Mouse (Mus musculus): ENCODE measurements around the gene Slc6a15.

Gene Slc6a15

DNA sequence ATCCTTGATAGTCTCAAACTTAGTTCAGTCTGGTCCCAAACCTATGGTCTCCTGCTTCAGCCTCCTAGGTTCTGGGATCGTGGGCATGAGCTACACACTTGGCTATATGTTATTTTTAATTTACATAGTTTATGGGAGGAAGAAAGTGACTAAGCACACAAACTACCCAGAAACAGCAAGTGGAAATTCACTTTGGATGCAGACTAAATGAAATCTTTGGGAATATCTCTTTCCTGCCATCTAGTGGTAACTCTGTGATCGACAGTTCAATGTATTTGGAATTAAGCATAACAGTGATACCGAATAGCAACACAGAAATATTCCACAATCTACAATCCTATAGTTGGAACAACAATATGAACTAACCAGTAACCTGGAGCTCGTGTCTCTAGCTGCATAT is 34.6 kb downstream of the Slc6a15 start:
- Histone ChIP-seq H3K4me1 (replicated peaks; ENCODE audit: low read depth, low read length) (no peaks in the 10 kb centered on the region), H3K36me3 (ENCODE audit: insufficient read depth, low read length) (no peaks in the 10 kb centered on the region), H3K9me3 (ENCODE audit: low read length) (no peaks in the 10 kb centered on the region), H3K27me3 (ENCODE audit: insufficient read depth, low read length) (no peaks in the 10 kb centered on the region), H3K4me3 (replicated peaks; ENCODE audit: low read length) (no peak overlapping the region)
- TF ChIP-seq NANOG (IDR thresholded peaks at IDR 0.05; ENCODE audit: borderline replicate concordance, low read length) = no peak
- TF ChIP-seq CTCF (conservative IDR thresholded peaks at IDR 0.05; ENCODE audit: low read length) = peak; percentile 53

- H3K9me3 ChIP-seq (ENCODE audit: low read length) = no peaks in the 10 kb centered on the region
- H3K27me3 ChIP-seq (ENCODE audit: insufficient read depth, low read length) = no peaks in the 10 kb centered on the region
- no peaks in the 10 kb centered on the region for H3K36me3 ChIP-seq (ENCODE audit: insufficient read depth, low read length)
- TF ChIP-seq CTCF (conservative IDR thresholded peaks at IDR 0.05; ENCODE audit: low read length) (0 out of 2 replicates have a peak, but pooled peaks have one; percentile 12), NANOG (IDR thresholded peaks at IDR 0.05; ENCODE audit: borderline replicate concordance, low read length) (no peak)
- no peak overlapping the region for H3K4me3 ChIP-seq (replicated peaks; ENCODE audit: low read length)
- H3K4me1 ChIP-seq (replicated peaks; ENCODE audit: low read depth, low read length) = no peaks in the 10 kb centered on the region
Observed at GRCm38 (mm10) chr10:103427717-103428116, 60.1 kb downstream of the Slc6a15 start.

GRCm38 (mm10) chr10:103442588-103442987 is 75.0 kb downstream of the Slc6a15 start:
- no peaks in the 10 kb centered on the region for H3K4me1 ChIP-seq (replicated peaks; ENCODE audit: low read depth, low read length)
- H3K4me3 ChIP-seq (replicated peaks; ENCODE audit: low read length) = no peak overlapping the region
- no peaks in the 10 kb centered on the region for H3K36me3 ChIP-seq (ENCODE audit: insufficient read depth, low read length)
- no peaks in the 10 kb centered on the region for H3K27me3 ChIP-seq (ENCODE audit: insufficient read depth, low read length)
- no peaks in the 10 kb centered on the region for H3K9me3 ChIP-seq (ENCODE audit: low read length)
- no peak for TF ChIP-seq POU5F1 (IDR thresholded peaks at IDR 0.05; ENCODE audit: borderline replicate concordance, low read length)
- TF ChIP-seq CTCF (conservative IDR thresholded peaks at IDR 0.05; ENCODE audit: low read length) = no peak
- no peak for TF ChIP-seq NANOG (IDR thresholded peaks at IDR 0.05; ENCODE audit: borderline replicate concordance, low read length)

DNA sequence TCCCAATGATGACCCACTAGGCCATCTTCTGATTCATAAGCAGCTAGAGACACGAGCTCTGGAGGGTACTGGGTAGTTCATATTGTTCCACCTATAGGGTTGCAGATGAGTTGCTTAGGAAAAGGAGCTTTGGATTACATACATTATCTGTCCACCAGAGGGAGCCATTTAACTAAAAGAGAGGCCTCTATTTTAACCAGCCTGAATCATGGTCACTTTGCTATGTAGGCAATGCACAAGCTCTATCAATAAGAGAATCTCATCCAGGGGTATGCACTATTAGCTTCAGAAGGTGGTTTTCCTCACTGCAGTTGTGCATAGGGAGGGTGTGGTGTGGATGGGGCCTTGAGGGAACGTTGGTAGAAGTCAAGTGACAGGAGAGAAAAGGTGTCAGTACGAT is 75.5 kb downstream of the Slc6a15 start:
- no peaks in the 10 kb centered on the region for H3K36me3 ChIP-seq (ENCODE audit: insufficient read depth, low read length)
- no peaks in the 10 kb centered on the region for H3K4me1 ChIP-seq (replicated peaks; ENCODE audit: low read depth, low read length)
- no peaks in the 10 kb centered on the region for H3K27me3 ChIP-seq (ENCODE audit: insufficient read depth, low read length)
- H3K9me3 ChIP-seq (ENCODE audit: low read length) = no peaks in the 10 kb centered on the region
- no peak for TF ChIP-seq NANOG (IDR thresholded peaks at IDR 0.05; ENCODE audit: borderline replicate concordance, low read length)
- peak; percentile 58 for TF ChIP-seq CTCF (conservative IDR thresholded peaks at IDR 0.05; ENCODE audit: low read length)
- no peak for TF ChIP-seq POU5F1 (IDR thresholded peaks at IDR 0.05; ENCODE audit: borderline replicate concordance, low read length)
- H3K4me3 ChIP-seq (replicated peaks; ENCODE audit: low read length) = no peak overlapping the region

- Histone ChIP-seq H3K4me3 (replicated peaks; ENCODE audit: low read length) (no peak overlapping the region), H3K9me3 (ENCODE audit: low read length) (no peaks in the 10 kb centered on the region), H3K27me3 (ENCODE audit: insufficient read depth, low read length) (no peaks in the 10 kb centered on the region), H3K4me1 (replicated peaks; ENCODE audit: low read depth, low read length) (no peaks in the 10 kb centered on the region), H3K36me3 (ENCODE audit: insufficient read depth, low read length) (no peaks in the 10 kb centered on the region)
- TF ChIP-seq NANOG (IDR thresholded peaks at IDR 0.05; ENCODE audit: borderline replicate concordance, low read length) (no peak), CTCF (conservative IDR thresholded peaks at IDR 0.05; ENCODE audit: low read length) (no peak), POU5F1 (IDR thresholded peaks at IDR 0.05; ENCODE audit: borderline replicate concordance, low read length) (no peak)
Observed at GRCm38 (mm10) chr10:103448340-103448739, 80.8 kb downstream of the Slc6a15 start.

DNA sequence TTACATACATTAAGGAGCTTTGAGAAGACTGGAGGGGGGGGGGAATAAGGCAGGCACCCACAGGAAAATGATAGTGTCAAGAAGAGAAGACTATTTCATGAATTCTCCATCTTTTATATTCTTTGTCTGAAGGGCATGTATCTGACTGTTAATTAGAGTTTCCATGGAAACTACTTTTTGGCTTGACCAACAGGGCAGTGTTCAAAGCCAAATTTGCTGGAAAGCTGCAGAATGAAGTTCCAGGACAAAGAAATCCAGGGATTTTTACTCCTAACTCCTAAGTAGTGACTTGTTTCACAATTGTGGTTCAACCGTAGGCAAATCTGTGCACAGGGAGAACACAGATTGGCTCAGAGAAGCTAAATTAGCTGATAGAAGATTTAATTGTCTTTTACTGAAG is 90.3 kb downstream of the Slc6a15 start:
- Histone ChIP-seq H3K4me1 (replicated peaks; ENCODE audit: low read depth, low read length) (no peaks in the 10 kb centered on the region), H3K36me3 (ENCODE audit: insufficient read depth, low read length) (no peaks in the 10 kb centered on the region), H3K4me3 (replicated peaks; ENCODE audit: low read length) (no peak overlapping the region), H3K9me3 (ENCODE audit: low read length) (no peaks in the 10 kb centered on the region), H3K27me3 (ENCODE audit: insufficient read depth, low read length) (no peaks in the 10 kb centered on the region)
- TF ChIP-seq NANOG (IDR thresholded peaks at IDR 0.05; ENCODE audit: borderline replicate concordance, low read length) (no peak), CTCF (conservative IDR thresholded peaks at IDR 0.05; ENCODE audit: low read length) (no peak), POU5F1 (IDR thresholded peaks at IDR 0.05; ENCODE audit: borderline replicate concordance, low read length) (no peak)
